In the genomic region with DNA sequence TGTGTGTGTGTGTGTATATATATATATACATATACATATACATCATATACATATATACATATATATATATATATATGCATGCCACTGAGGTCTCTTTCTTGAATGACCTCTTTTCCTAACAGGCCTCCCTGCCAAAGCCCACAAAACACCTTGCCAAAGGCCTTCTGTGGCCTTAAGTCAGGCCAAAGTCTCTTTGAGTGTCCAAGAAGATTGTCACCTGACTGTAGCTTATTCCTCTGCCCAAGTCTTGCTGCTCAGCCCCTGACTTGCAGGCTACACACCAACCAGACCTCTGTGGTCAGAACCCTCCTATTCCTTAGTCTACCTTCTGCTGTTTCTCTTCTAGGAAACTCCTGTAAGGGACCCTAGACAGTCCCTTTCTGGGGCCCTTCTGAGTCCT, we compare ENCODE assay signal across 16 mouse cellular contexts.
"Had no signal": no experiment of that assay in that cellular context is flagged by ENCODE, and none has a peak within 500 bp of the region (broad histone marks: within the 10 kb centered on the region; RNA-seq: fewer than 3 reads in every experiment).

No protein-coding gene starts in this region.

- H3K4me3 ChIP-seq: lung, embryonic 15.5 days; megakaryocyte, embryonic 14.5 days; midbrain, embryonic 13.5 days; midbrain, embryonic 15.5 days; neural tube, embryonic 12.5 days had no signal

- H3K4me1 ChIP-seq: lung, embryonic 15.5 days; megakaryocyte, embryonic 14.5 days; midbrain, embryonic 13.5 days; midbrain, embryonic 15.5 days; neural tube, embryonic 12.5 days had no signal

- DNase-seq: lung, adult 2 months; lung, postnatal 14 days; lung, postnatal 36 days; right cerebral cortex, postnatal 14 days; spleen, adult 18-20 months; thymus, adult 18-20 months; thymus, postnatal 14 days; thymus, postnatal 36 days had no signal

- H3K9ac ChIP-seq: lung, embryonic 15.5 days; midbrain, embryonic 13.5 days; midbrain, embryonic 15.5 days; neural tube, embryonic 12.5 days had no signal

- H3K9me3 ChIP-seq: lung, embryonic 15.5 days; midbrain, embryonic 13.5 days; midbrain, embryonic 15.5 days; neural tube, embryonic 12.5 days had no signal

- H3K27me3 ChIP-seq: lung, embryonic 15.5 days; megakaryocyte, embryonic 14.5 days; midbrain, embryonic 13.5 days; midbrain, embryonic 15.5 days; neural tube, embryonic 12.5 days had no signal

- ATAC-seq: lung, postnatal 0 days; midbrain, embryonic 13.5 days; midbrain, embryonic 15.5 days had no signal

- H3K27ac ChIP-seq: lung, embryonic 15.5 days; macrophage; midbrain, embryonic 13.5 days; midbrain, embryonic 15.5 days; neural tube, embryonic 12.5 days had no signal

- H3K36me3 ChIP-seq: lung, embryonic 15.5 days; midbrain, embryonic 13.5 days; midbrain, embryonic 15.5 days; neural tube, embryonic 12.5 days had no signal

- H3K4me2 ChIP-seq: lung, embryonic 15.5 days; midbrain, embryonic 11.5 days; midbrain, embryonic 13.5 days; midbrain, embryonic 15.5 days; neural tube, embryonic 12.5 days had no signal
